Mouse (Mus musculus) midbrain, embryonic 16.5 days (tissue): ENCODE results near the gene Myo18a. TPM values are rescaled to one million over a fixed set of nuclear protein-coding genes. Genes with fewer than 3 reads are reported as not detected.

Experiments
- ATAC-seq: fragments of 200-750 bp; cut with Nextera tagmentation; 2 replicates; pipeline ENCODE4 v1.8.0; 2017; ENCODE audit warnings: moderate TSS enrichment
- H3K27ac ChIP-seq: fragments of 300-500 bp; sonication (generic); 2 replicates; pipeline ENCODE4 v1.5.1; 2014; ENCODE audit warnings: mild to moderate bottlenecking, low read length, mixed read lengths
- H3K27me3 ChIP-seq: fragments of 300-500 bp; sonication (generic); 2 replicates; pipeline ENCODE4 v1.6.1; 2014; ENCODE audit warnings: low read depth, low read length, mixed read lengths; ENCODE audit not compliant: control insufficient read depth, insufficient read depth
- H3K36me3 ChIP-seq: fragments of 300-500 bp; sonication (generic); 2 replicates; pipeline ENCODE4 v1.6.1; 2014; ENCODE audit warnings: mild to moderate bottlenecking, low read length, moderate library complexity, mixed read lengths; ENCODE audit not compliant: control insufficient read depth, insufficient read depth
- H3K4me1 ChIP-seq: fragments of 300-500 bp; sonication (generic); 2 replicates; pipeline ENCODE4 v1.6.1; 2014; ENCODE audit warnings: mild to moderate bottlenecking, low read length, mixed read lengths; ENCODE audit not compliant: control insufficient read depth, insufficient read depth
- H3K4me2 ChIP-seq: fragments of 300-500 bp; sonication (generic); 2 replicates; pipeline ENCODE4 v1.6.1; 2014; ENCODE audit warnings: mild to moderate bottlenecking, low read length, mixed read lengths
- H3K4me3 ChIP-seq: fragments of 300-500 bp; sonication (generic); 2 replicates; pipeline ENCODE4 v1.5.1; 2014; ENCODE audit warnings: low read depth, mild to moderate bottlenecking, low read length, moderate library complexity, mixed read lengths
- H3K9ac ChIP-seq: fragments of 300-500 bp; sonication (generic); 2 replicates; pipeline ENCODE4 v1.6.1; 2014; ENCODE audit warnings: low read depth, low read length, mixed read lengths
- H3K9me3 ChIP-seq: fragments of 300-500 bp; sonication (generic); replicated peaks from 2 replicates; pipeline ENCODE4 v1.6.1; 2014; ENCODE audit warnings: mild to moderate bottlenecking, low read length, mixed read lengths; ENCODE audit not compliant: control insufficient read depth, poor library complexity, severe bottlenecking
- whole genome bisulfite sequencing: fragments of 180-500 bp; shearing (Covaris S2); extraction: QIAGEN DNeasy Blood & Tissue Kit; methylation state at CpG from one replicate; pipeline ENCODE4 v1.1.7; 2014; 5-methylcytosine and 5-hydroxymethylcytosine counted together
- polyA plus RNA-seq: library from polyadenylated mRNA; unstranded; fragments of >200 nt; fragmentation: Nextera tagmentation; extraction: Ambion mirVana; gene quantifications from 2 replicates; pipeline ENCODE4 v1.2.1, GENCODE M21; 2015

Gene Myo18a
- polyA plus RNA-seq, 1 experiment from 2014 or later = 46.8 TPM

DNA sequence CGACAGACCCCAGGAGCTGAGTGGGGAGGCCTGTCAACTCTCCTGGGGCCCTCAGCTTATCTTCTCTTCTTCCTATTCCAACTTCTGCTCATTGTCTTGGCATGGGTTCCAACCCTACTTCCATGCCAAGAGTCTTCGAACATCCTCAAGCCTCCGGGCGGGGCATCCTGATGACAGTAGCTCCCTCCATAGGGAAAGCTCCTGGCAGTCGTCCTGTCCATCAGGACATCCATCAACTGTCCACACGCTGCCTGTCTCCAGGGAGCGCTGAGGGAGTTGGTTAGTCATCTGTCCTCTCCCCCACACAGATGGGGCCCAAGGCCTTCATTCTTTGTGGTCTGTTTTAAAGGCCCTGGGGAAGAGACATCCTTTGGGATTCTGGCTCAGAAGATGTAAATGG lies 18.0 kb downstream of the Myo18a start:
- Histone ChIP-seq H3K27ac (no peak overlapping the region), H3K4me2 (no peak overlapping the region), H3K9ac (no peak overlapping the region), H3K4me3 (no peak overlapping the region), H3K4me1 (peaks cover 14% of the 10 kb centered on the region), H3K36me3 (peaks cover 9% of the 10 kb centered on the region), H3K27me3 (no peaks in the 10 kb centered on the region), H3K9me3 (no peaks in the 10 kb centered on the region)
- no peak for ATAC-seq
- WGBS = 81% methylated on average over 7 of the region's 7 CpGs

DNA sequence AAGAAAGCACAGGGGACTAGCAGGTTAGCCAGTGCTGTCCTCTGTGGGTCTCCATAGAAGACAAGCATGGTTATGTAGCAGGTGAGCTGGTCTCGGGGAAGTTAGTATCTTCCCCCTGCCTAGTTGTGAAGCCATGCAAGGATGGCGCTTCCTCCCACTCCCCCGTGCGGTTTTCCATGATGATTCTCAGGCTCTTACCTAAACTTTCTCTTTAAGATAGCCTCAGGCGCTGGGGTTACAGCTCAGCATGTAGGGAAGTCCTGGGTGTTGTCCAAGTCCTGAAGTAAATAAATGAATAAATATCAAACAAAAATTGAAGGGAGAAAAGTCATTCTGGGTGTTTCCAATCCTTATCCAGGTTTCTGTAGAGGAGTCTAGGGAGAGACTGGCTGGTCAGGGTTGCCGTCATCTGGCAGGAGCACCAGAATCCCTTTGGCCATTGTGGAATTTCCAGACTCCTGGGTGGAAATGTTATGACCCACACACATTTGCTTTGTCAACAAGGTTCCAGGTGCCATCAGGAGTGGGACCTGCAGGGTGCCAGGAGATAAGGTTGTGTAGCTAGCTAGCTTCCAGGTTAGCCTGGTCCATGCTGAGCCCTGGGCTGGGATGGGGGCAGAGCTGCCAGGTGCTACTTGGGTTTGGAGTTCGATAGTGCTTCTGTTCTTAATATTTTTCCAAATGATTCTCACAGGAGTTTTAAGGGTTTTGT lies 19.2 kb downstream of the Myo18a start:
- H3K4me1 ChIP-seq = peaks cover 19% of the 10 kb centered on the region
- no peaks in the 10 kb centered on the region for H3K27me3 ChIP-seq
- no peak for ATAC-seq
- 87% methylated on average over 7 of the region's 7 CpGs for WGBS
- no peak overlapping the region for H3K9ac ChIP-seq
- no peak overlapping the region for H3K4me2 ChIP-seq
- no peaks in the 10 kb centered on the region for H3K9me3 ChIP-seq
- H3K4me3 ChIP-seq = no peak overlapping the region
- H3K36me3 ChIP-seq = peaks cover 9% of the 10 kb centered on the region
- no peak overlapping the region for H3K27ac ChIP-seq

- H3K27me3 ChIP-seq = no peaks in the 10 kb centered on the region
- H3K4me1 ChIP-seq = peaks cover 19% of the 10 kb centered on the region
- H3K4me2 ChIP-seq = no peak overlapping the region
- no peaks in the 10 kb centered on the region for H3K9me3 ChIP-seq
- peaks cover 1% of the 10 kb centered on the region; the same call in 1 of the 2 replicates for H3K36me3 ChIP-seq
- H3K9ac ChIP-seq = no peak overlapping the region
- H3K4me3 ChIP-seq = no peak overlapping the region
- H3K27ac ChIP-seq = peak overlapping the region; percentile 15; the same call in 1 of the 2 replicates
- 56% methylated on average over 10 of the region's 10 CpGs for WGBS
- no peak for ATAC-seq
Observed at GRCm38 (mm10) chr11:77783211-77783746, 20.2 kb downstream of the Myo18a start.

- H3K9me3 ChIP-seq = no peaks in the 10 kb centered on the region
- peak overlapping the region; percentile 15; the same call in 1 of the 2 replicates for H3K27ac ChIP-seq
- H3K27me3 ChIP-seq = no peaks in the 10 kb centered on the region
- 0 out of 2 replicates have a peak, but pooled peaks have one; percentile 21 for ATAC-seq
- H3K9ac ChIP-seq = no peak overlapping the region
- H3K36me3 ChIP-seq = no peaks in the 10 kb centered on the region
- no peak overlapping the region for H3K4me3 ChIP-seq
- WGBS = 56% methylated on average over 18 of the region's 18 CpGs
- H3K4me1 ChIP-seq = peaks cover 19% of the 10 kb centered on the region
- no peak overlapping the region for H3K4me2 ChIP-seq
Observed at GRCm38 (mm10) chr11:77783747-77784646, 21.0 kb downstream of the Myo18a start.

- 87% methylated on average over 9 of the region's 9 CpGs for WGBS
- ATAC-seq = no peak
- no peaks in the 10 kb centered on the region for H3K36me3 ChIP-seq
- no peak overlapping the region for H3K4me2 ChIP-seq
- H3K9me3 ChIP-seq = no peaks in the 10 kb centered on the region
- no peak overlapping the region for H3K4me3 ChIP-seq
- no peaks in the 10 kb centered on the region for H3K27me3 ChIP-seq
- no peak overlapping the region for H3K9ac ChIP-seq
- peaks cover 19% of the 10 kb centered on the region for H3K4me1 ChIP-seq
- peak overlapping the region; percentile 8; the same call in 1 of the 2 replicates for H3K27ac ChIP-seq
Observed at GRCm38 (mm10) chr11:77784894-77785293, 21.8 kb downstream of the Myo18a start.

GRCm38 (mm10) chr11:77785396-77785767 lies 22.3 kb downstream of the Myo18a start:
- Histone ChIP-seq H3K36me3 (no peaks in the 10 kb centered on the region), H3K4me2 (no peak overlapping the region), H3K9ac (no peak overlapping the region), H3K4me3 (no peak overlapping the region), H3K27ac (no peak overlapping the region), H3K9me3 (no peaks in the 10 kb centered on the region), H3K4me1 (peaks cover 19% of the 10 kb centered on the region), H3K27me3 (no peaks in the 10 kb centered on the region)
- 29% methylated on average over 5 of the region's 5 CpGs for WGBS
- ATAC-seq = no peak

DNA sequence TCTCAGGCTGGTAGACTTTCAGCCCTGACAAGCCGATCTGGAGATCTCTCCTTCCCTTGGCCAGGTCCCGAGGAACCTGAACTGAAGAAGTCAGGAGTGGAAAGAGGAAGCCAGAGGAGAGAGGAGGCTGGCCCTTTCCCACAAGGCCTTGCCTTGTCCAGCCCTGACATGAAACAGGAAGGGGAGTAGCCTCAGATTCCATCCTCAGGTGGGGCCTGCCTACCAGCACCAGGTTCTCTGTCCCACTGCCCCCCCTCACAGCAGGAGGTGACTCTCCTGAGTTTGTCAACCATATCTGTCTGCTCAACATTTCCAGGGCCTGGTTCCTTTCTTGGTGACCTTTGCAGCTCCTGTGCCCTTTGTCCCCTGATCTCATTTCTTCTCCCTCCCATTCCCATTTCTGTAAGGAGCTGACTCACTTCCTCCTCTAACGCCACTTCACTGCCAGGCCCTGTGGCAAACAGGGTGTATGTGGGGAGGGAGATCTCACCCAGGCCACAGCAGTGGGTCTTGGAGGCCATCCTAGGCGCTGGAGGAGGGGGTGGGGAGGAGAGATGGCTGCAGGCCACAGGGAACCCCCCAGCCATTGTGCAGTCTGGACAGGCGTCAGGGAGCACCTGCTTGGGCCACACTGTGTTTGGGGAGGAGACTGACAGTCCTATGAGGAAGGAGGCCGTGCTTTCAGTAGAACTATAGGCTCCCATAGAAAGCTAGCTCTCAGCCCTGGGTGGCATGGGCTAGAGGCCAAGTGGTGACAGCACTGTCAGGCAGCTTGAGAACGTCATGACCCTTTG lies 22.9 kb downstream of the Myo18a start:
- H3K9ac ChIP-seq = peak overlapping the region; percentile 37; the same call in 1 of the 2 replicates
- peak overlapping the region; percentile 41 for H3K27ac ChIP-seq
- no peaks in the 10 kb centered on the region for H3K9me3 ChIP-seq
- 59% methylated on average over 6 of the region's 7 CpGs for WGBS
- ATAC-seq = no peak
- no peak overlapping the region for H3K4me2 ChIP-seq
- H3K27me3 ChIP-seq = no peaks in the 10 kb centered on the region
- no peak overlapping the region for H3K4me3 ChIP-seq
- peaks cover 25% of the 10 kb centered on the region for H3K4me1 ChIP-seq
- no peaks in the 10 kb centered on the region for H3K36me3 ChIP-seq

DNA sequence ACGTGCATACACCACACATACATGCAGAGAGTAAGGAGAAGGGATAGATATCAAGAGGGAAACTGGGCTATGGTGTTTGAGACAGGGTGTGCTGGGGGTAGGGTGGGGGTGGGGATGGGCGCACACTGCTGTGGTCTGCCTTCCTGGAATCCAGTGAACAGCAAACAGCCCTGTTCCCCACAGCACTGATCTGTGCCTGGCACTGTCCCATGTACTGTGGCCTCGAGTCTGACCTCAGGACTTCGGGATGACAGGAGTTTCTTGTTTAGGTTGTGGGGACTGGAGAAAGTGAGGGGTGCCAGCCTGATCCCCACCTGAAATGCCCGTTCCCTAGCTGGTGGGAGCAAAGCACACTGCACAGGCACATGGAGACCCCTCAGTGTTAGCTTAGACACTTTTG lies 24.7 kb downstream of the Myo18a start, which contains the start of gene Gm10277:
TSS of gene Gm10277 (minus strand) at position 41 of the 400 bp plus-strand sequence.
- H3K27ac ChIP-seq = no peak within 1 kb of the TSS
- no peak within 1 kb of the TSS for H3K9ac ChIP-seq
- H3K4me2 ChIP-seq = no peak within 1 kb of the TSS
- peaks cover 39% of the 10 kb centered on the region for H3K4me1 ChIP-seq
- no peak within 1 kb of the TSS for H3K4me3 ChIP-seq
- no peaks in the 10 kb centered on the region for H3K27me3 ChIP-seq
- ATAC-seq = no peak
- H3K36me3 ChIP-seq = no peaks in the 10 kb centered on the region
- WGBS = 92% methylated on average over 5 of the region's 5 CpGs
- no peaks in the 10 kb centered on the region for H3K9me3 ChIP-seq
